Mouse (Mus musculus) inflammation-experienced regulatory T-cells, adult 6 months (primary cell): ENCODE results near the gene Bod1. TPM values are rescaled to one million over a fixed set of nuclear protein-coding genes. Genes with fewer than 3 reads are reported as not detected.

Experiments
- ATAC-seq: one replicate; pipeline ENCODE4 v1.8.0; 2017
- polyA plus RNA-seq, 3 experiments: library from polyadenylated mRNA; unstranded; fragments of 100-300 nt; shearing (Covaris generic); gene quantifications; one replicate each; pipeline ENCODE4 v1.2.1; 2017

The Bod1 gene
- polyA plus RNA-seq, result 1 to 10 TPM; 4.9 to 6.7 (median 5.8) TPM

DNA sequence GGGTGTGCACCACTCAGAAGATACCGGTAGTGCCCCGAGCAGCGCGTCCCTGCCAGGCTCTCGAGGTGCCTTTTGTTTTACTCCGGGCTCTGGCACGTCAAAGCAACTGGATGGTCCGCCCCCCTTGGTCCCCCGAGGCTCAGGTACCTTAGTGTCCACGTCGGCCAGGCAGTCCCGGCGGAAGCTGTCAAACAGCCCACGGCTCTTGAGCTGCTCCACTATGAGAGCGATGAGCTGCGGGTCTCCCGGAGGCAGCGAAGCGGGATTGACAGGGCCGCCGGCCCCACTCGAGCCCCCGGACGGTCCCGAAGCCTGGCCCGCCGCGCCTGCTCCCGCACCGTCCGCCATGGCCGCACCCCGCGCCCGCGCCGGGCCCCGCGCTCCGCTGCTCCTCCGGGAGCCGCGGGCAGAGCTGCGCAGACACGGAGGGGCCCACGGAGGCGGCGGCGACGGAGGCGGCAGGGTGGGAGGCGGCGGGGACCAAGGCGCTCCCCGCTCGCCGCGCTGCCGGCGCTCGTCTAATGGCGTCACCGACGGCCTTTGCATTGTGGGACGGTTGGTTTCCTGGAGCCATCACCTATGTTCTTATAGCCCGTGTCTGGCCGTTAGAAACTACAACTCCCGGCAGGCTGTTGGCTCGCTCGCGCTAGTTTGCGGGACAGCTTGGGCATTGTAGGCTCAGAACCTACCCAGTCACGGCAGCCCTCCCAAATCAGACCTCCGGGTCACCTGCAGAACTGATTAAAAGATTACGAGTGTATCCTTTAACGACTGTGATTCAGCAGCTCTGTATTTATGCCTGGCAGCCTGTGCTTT lies at the start of gene Bod1:
Gene Bod1, minus strand, starts transcription at position 532 of the 816 bp plus-strand sequence.
- peak; percentile 98 for ATAC-seq

GRCm38 (mm10) chr11:31719090-31719489 lies 47.4 kb upstream of the Bod1 start:
- no peak for ATAC-seq

DNA sequence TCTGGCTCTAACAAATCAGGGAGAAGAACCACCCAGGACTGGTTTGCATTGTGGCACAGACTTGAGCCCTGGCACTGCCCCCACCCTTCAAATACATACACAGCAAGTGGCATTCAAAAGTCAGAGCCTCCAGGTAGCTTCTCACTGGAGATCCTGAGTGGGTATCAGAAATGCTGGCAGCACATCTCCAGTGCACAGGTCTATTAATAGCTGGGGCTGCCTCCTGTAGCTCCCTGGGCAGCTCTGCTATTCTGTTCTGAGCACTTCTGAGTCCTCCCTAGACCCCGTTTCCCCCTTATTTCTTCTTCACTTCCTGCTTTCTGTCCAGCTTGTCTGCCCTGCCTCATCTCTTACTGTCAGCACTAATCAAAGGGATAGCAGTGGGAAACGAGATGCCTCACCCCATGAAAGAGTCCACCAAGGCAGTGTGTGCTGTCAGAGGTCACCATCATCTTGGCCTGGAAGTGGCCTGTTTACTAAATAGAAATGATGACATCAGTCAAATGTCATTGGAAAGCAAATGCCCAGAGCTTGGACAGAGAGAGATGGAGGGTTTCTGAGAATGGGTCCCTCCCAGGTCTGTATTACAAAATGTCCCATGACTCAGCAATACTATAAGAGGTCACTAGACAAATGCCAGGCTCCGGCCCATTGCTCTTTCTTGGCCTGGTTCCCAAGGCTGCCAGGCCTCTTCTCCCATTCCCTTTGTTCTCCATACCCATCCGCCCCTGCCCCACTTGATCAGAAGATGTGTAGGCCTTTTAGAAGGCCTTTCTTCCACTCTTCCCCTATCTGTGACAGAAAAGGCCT lies 46.4 kb upstream of the Bod1 start:
- no peak for ATAC-seq

DNA sequence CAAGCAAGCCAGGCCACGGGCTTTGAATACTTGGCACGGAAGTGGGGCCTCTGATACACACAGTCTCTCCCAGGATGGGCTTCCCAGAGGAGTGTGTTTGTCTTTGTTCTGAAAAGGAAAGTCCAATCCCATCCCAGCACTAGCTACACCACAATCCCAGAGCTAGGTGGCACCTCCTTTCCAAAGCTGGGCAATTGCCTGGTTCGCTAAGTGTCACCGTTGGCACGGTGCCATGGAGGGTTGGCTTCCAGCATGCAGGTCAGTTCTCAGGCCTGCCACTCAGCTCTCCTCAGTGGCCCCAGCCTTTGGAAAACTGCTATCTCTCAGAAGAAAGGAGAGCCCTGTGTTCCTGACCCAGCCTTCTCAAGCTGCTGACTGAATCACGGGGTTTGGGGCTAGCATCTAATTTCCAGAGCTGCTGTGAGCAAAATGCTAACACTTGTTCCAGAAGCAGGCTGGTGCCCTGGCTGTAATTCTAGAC lies 42.0 kb upstream of the Bod1 start:
- ATAC-seq, result no peak

DNA sequence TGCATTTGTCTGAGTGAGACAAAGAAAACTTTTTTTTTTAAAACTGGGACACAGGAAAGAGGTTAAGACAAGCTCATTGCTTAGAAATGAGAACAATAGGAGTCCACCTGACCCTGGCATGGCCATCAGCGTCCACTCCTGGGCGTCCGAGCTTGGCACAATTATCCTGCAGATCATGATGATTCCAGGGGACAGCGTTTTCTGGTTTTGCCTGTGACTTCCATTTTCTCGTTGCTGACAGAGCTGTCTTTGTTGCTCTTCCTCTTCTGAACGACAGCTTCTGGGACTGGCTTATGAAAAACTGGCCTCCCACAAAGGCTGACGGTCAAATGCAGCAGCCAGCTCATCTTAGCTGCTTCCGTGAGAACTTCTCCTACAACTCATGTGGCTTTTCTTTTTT lies 41.4 kb upstream of the Bod1 start:
- ATAC-seq, result no peak

DNA sequence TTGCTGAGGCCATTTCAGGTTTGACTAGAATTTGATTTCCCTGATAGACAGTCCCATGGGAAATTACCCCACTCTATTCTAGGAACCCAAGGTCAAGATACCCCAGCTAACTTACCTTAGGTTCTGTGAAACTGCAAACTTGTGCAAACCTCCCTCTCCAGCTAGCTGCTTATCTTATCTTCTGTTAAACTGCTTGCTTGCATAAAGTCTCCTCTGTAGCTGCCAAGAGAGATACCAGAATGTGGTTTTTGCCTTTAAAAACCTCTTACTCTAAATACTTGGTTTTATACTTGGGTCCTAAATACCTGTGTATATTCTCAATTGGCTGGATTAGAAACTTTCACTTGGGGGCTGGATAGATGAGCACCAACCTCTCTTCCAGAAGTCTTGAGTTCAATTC lies 36.1 kb upstream of the Bod1 start:
- ATAC-seq, result no peak

DNA sequence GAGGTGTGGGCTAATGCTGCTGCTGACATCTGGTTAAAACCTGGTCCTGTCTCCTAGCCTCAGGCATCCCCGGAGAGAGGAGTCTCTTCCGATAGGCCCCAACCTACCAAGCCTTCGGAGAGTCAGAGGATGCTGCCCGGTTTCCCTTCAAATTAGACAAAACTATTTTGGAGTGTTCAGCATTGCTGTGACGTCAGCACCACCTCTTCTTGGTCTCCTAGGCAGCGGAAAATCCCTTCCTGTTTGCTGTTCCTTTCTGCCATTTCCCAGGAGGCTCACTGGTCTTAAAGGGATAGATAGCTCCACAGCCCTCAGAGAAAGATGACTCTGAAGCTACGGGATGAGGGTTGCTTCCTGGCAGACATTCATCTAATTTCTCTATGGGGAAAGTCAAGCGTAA lies 31.5 kb upstream of the Bod1 start:
- no peak for ATAC-seq

DNA sequence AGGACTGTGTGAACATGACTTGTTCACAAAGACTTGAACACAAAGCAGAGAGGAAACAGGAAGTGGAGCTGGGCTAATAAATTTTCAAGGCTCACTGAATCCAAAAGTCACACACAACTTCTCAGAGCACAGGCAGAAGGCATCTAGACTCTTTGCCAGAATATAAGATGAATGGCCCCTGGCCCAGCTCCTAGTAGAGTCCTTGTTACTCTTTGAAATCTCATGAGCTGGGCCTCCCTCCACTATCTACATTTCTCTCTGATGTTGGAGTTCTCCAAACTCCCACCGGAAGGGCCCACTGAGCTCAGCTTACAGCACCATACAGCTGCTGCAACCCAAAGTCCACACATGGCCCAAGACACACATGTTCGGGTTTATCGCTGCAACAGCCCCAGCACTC lies 30.2 kb upstream of the Bod1 start:
- ATAC-seq, result no peak

- no peak for ATAC-seq
Observed at GRCm38 (mm10) chr11:31699502-31699901, 27.8 kb upstream of the Bod1 start.

GRCm38 (mm10) chr11:31694801-31695200 lies 23.1 kb upstream of the Bod1 start:
- no peak for ATAC-seq

GRCm38 (mm10) chr11:31694109-31694508 lies 22.4 kb upstream of the Bod1 start:
- ATAC-seq, result no peak

- ATAC-seq, result no peak
Observed at GRCm38 (mm10) chr11:31693322-31693721, 21.6 kb upstream of the Bod1 start.

DNA sequence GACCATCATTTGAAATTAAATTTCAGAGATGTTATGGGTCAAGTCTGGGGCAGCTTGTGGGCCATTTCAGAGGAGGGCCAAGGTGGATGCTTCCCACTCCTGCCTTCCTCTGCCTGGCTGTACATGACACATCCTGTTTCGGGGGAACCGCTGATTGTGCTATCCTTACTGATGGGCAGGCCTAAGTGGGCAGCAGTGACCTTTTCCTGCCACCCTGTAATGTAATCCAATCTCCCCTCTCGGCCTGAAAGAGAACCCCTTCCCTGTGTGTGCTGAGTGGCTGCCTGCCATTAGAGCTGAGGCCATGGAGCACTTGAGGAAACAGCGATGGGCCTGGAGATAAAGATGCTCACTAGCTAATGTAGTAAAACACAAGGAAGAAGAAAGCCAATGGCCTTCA lies 17.3 kb upstream of the Bod1 start:
- no peak for ATAC-seq

DNA sequence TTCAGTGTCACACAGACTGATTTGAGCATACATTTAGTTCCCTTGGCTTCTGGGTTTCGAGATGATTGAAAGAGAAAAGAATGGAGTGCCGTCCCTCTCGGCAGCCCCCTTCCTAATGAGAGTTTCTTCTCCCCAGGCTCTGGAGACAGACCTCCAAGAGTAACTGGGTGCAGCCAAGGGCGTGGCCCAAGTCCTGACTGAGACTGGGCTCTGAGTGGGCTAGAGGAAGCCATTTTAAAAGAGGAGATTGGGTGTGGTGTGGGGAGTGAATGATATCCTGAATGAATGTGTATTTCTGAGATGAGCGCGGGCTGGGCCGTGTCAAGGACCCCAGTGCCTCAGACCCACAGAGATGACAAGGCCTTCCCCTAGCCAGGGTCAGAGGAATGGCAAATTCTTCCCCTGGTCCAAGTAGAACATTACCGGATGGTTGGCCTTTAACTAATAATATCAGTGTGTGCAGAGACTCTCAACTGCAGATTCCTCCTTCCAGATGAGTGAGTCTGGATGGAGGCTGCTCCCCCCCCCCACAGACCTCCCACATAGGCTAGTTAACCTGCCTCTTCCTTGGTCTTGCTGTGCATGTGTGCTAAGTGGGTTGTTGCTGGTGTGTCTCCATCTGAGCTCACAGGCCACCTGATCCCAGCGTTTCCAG lies 13.4 kb upstream of the Bod1 start:
- no peak for ATAC-seq

GRCm38 (mm10) chr11:31684126-31684525 lies 12.4 kb upstream of the Bod1 start:
- no peak for ATAC-seq

GRCm38 (mm10) chr11:31679840-31680381 lies 8.2 kb upstream of the Bod1 start:
- no peak for ATAC-seq

DNA sequence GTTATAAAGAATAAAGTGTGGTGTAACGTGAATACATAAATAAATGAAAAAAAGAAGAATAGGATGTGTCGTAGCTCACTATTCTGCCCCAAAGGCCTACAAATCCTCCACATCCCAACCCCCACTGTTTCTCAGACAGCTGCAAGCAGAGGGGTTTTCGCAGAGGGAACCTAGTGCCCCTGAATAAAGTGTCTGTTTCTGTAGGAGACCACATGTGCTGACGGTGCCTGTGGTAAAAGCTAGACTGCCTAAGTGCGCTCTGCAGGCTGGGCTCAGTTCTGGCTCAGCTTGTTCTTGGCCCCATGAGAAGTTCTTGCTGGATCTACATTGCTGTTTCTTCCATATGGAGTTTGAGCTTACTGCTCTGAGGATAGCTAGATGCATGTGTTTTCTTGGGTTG lies 5.6 kb upstream of the Bod1 start:
- ATAC-seq, result no peak

GRCm38 (mm10) chr11:31676661-31677252 lies 5.1 kb upstream of the Bod1 start:
- no peak for ATAC-seq

- no peak for ATAC-seq
Observed at GRCm38 (mm10) chr11:31675430-31675829, 3.7 kb upstream of the Bod1 start.

- ATAC-seq, result no peak
Observed at GRCm38 (mm10) chr11:31672170-31672563, 482 bp upstream of the Bod1 start.

DNA sequence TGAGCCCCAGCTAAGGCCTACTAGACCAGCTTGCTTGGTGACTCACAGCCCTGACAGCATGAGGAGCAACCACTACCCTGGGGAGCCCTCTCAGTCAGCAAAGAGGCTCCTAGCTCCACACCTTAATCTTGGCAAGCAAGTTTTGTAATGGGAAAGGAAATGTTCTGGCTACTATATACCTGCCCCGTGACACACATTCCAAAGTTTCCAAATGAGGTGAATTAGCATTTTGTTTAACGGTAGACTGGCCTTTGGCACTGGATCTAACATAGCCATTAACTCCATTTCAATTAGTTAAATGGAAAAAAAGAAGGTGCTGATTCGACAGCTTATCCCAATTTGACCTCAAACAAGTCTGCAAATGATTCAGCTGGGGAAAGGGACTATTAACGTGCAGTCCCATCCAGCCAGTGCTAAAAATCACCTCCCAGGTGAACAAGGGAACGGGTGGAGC lies 1.2 kb downstream of the Bod1 start:
- no peak for ATAC-seq

DNA sequence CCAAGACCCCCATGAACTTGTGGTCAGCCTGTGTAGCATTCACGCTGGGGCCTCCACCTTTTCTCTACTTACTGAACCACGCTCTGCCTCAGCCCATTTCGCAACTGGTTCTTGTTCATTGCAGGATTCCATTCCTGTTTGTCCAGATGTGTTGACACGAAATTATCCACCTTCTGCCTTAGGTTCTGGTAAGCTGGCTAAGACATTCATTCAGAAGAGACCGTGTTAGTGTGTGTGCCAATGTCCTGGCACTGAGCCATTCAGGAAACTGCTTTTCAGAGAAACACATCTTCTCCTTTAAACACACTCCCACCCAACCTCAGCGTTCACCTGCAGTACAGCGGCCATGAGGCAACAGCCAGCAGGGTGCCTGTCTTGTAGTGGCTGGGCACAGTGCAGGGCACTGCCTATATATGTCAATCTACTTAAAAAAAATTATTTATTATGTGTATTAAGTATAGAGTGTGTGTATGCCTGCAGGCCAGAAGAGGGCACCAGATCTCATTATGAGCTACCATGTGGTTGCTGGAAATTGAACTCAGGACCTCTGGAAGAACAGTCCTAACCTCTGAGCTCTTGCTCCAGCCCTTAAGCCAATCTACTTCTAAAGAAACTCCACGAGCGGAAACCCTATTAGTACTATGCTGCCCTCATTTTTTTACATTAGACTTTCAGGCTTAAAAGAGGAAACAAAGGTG lies 2.4 kb downstream of the Bod1 start:
- ATAC-seq, result no peak
